24 mouse cellular contexts compared by ENCODE assay signal in genomic region chr11:118414270-118414669, GRCm38 (mm10). TPM values are rescaled to one million over a fixed set of nuclear protein-coding genes. Genes with fewer than 3 reads are reported as not detected.
"Had no signal": no experiment of that assay in that cellular context is flagged by ENCODE, and none has a peak within 500 bp of the region (broad histone marks: within the 10 kb centered on the region; RNA-seq: fewer than 3 reads in every experiment).

No protein-coding gene starts in this region.

- DNase-seq: gastrocnemius, adult 2 months; gastrocnemius, postnatal 10 days; gastrocnemius, postnatal 25 days; heart, adult 18-20 months; heart, postnatal 10 days; heart, postnatal 4 days; kidney, postnatal 14 days; liver; liver, embryonic 13.5 days; liver, postnatal 0 days had no signal

- ATAC-seq: forebrain, embryonic 16.5 days; hindbrain, embryonic 16.5 days; inflammation-experienced regulatory T-cells, adult 6 months; intestine, embryonic 15.5 days; liver, postnatal 0 days had no signal

- H3K27ac ChIP-seq: gastrocnemius, adult 2 months; heart, embryonic 10.5 days; hindbrain, embryonic 10.5 days; hindbrain, embryonic 12.5 days; hindbrain, embryonic 14.5 days; intestine, embryonic 15.5 days; layer of hippocampus, adult 2 months; left cerebral cortex, adult 2 months; limb, embryonic 10.5 days; limb, embryonic 12.5 days; liver, embryonic 13.5 days; liver, embryonic 15.5 days had no signal

- H3K27me3 ChIP-seq: heart, embryonic 12.5 days; hindbrain, embryonic 12.5 days; intestine, embryonic 15.5 days; limb, embryonic 12.5 days; liver, embryonic 13.5 days; liver, embryonic 15.5 days had no signal

- H3K4me2 ChIP-seq: heart, embryonic 12.5 days; hindbrain, embryonic 12.5 days; hindbrain, embryonic 14.5 days; intestine, embryonic 15.5 days; limb, embryonic 12.5 days; liver, embryonic 13.5 days; liver, embryonic 15.5 days had no signal

- H3K9me3 ChIP-seq: heart, embryonic 10.5 days; heart, embryonic 12.5 days; hindbrain, embryonic 10.5 days; hindbrain, embryonic 12.5 days; intestine, embryonic 15.5 days; limb, embryonic 10.5 days; limb, embryonic 12.5 days; liver, embryonic 13.5 days; liver, embryonic 15.5 days had no signal

- H3K9ac ChIP-seq: heart, embryonic 12.5 days; hindbrain, embryonic 12.5 days; hindbrain, embryonic 14.5 days; intestine, embryonic 15.5 days; limb, embryonic 12.5 days; liver, embryonic 13.5 days; liver, embryonic 15.5 days; liver, postnatal 0 days had no signal

- H3K4me3 ChIP-seq: gastrocnemius, adult 2 months; heart, embryonic 10.5 days; heart, embryonic 12.5 days; hindbrain, embryonic 10.5 days; hindbrain, embryonic 12.5 days; intestine, embryonic 15.5 days; layer of hippocampus, adult 2 months; left cerebral cortex, adult 2 months; limb, embryonic 10.5 days; limb, embryonic 12.5 days; liver, embryonic 13.5 days; liver, embryonic 15.5 days had no signal

RNA-seq across cellular contexts. Expression of gene C1qtnf1, which starts 13.7 kb away (rescaled TPM):
- polyA plus RNA-seq: inflammation-experienced regulatory T-cells, adult 6 months had no signal
